Mouse (Mus musculus): ENCODE results near the gene Uqcr11.
A peak's percentile ranks its signal among the peaks of the same experiment; 100 is the strongest.

Gene Uqcr11

GRCm38 (mm10) chr10:80376160-80376559 is 30.5 kb downstream of the Uqcr11 start:
- peak; percentile 89 for DNase-seq (ENCODE audit: low spot score)

GRCm38 (mm10) chr10:80374063-80374462 is 32.6 kb downstream of the Uqcr11 start:
- peak; percentile 74 for DNase-seq (ENCODE audit: low spot score)

GRCm38 (mm10) chr10:80372706-80373105 is 33.9 kb downstream of the Uqcr11 start:
- no peak for DNase-seq (ENCODE audit: low spot score)

GRCm38 (mm10) chr10:80371983-80372382 is 34.6 kb downstream of the Uqcr11 start:
- no peak for DNase-seq (ENCODE audit: low spot score)

GRCm38 (mm10) chr10:80371411-80371966 is 35.1 kb downstream of the Uqcr11 start:
- DNase-seq (ENCODE audit: low spot score), result no peak

- no peak for DNase-seq (ENCODE audit: low spot score)
Observed at GRCm38 (mm10) chr10:80369995-80370747, 36.5 kb downstream of the Uqcr11 start.

- no peak for DNase-seq (ENCODE audit: low spot score)
Observed at GRCm38 (mm10) chr10:80368392-80368791, 38.2 kb downstream of the Uqcr11 start.

GRCm38 (mm10) chr10:80367954-80368353 is 38.7 kb downstream of the Uqcr11 start:
- no peak for DNase-seq (ENCODE audit: low spot score)

GRCm38 (mm10) chr10:80365736-80366135 is 40.9 kb downstream of the Uqcr11 start:
- no peak for DNase-seq (ENCODE audit: low spot score)

GRCm38 (mm10) chr10:80363734-80364133 is 42.9 kb downstream of the Uqcr11 start:
- no peak for DNase-seq (ENCODE audit: low spot score)

- no peak for DNase-seq (ENCODE audit: low spot score)
Observed at GRCm38 (mm10) chr10:80357994-80358639, 48.5 kb downstream of the Uqcr11 start.

- DNase-seq (ENCODE audit: low spot score), result no peak
Observed at GRCm38 (mm10) chr10:80357336-80357735, 49.3 kb downstream of the Uqcr11 start.

- DNase-seq (ENCODE audit: low spot score), result no peak
Observed at GRCm38 (mm10) chr10:80356737-80357136, 49.9 kb downstream of the Uqcr11 start.

- DNase-seq (ENCODE audit: low spot score), result no peak
Observed at GRCm38 (mm10) chr10:80356001-80356682, 50.5 kb downstream of the Uqcr11 start, which contains the start of gene Plk5. Plk5 (plus strand) TSS chr10:80356459.

GRCm38 (mm10) chr10:80355431-80355830 is 51.2 kb downstream of the Uqcr11 start:
- DNase-seq (ENCODE audit: low spot score), result no peak
